Mouse (Mus musculus): ENCODE measurements around the gene Tmem253. TPM values are rescaled to one million over a fixed set of nuclear protein-coding genes. Genes with fewer than 3 reads are reported as not detected.
"Not testable (repeated sequence)": the region's sequence is repeated elsewhere in the genome, so short reads cannot be mapped to it uniquely, and the experiment has no call there.

The Tmem253 gene
- total RNA-seq, 2 experiments from 2014 or later, result 1.3 to 1.5 TPM

GRCm38 (mm10) chr14:52020486-52021137 is 5.2 kb downstream of the Tmem253 start, which contains the start of gene Zfp219:
TSS of gene Zfp219 (minus strand) at chr14:52020733.
- peak; percentile 51 to 66 for DNase-seq
- intact Hi-C loops (cut with DNase I), result no loop called here

- intact Hi-C loops (cut with DNase I), result no loop called here
- no peak for DNase-seq
Measured at GRCm38 (mm10) chr14:52021138-52021529, 5.7 kb downstream of the Tmem253 start.

- intact Hi-C loops (cut with DNase I), result no loop called here
- no peak for DNase-seq
Measured at GRCm38 (mm10) chr14:52021568-52022212, 6.2 kb downstream of the Tmem253 start.

- no peak for DNase-seq
- intact Hi-C loops (cut with DNase I), result no loop called here
Measured at GRCm38 (mm10) chr14:52022244-52022708, 6.8 kb downstream of the Tmem253 start.

GRCm38 (mm10) chr14:52022709-52023459 is 7.4 kb downstream of the Tmem253 start:
- intact Hi-C loops (cut with DNase I), result no loop called here
- DNase-seq, result peak; percentile 82 to 84

- no peak for DNase-seq
- intact Hi-C loops (cut with DNase I), result no loop called here
Measured at GRCm38 (mm10) chr14:52024133-52024532, 8.7 kb downstream of the Tmem253 start.

GRCm38 (mm10) chr14:52026342-52026741 is 10.9 kb downstream of the Tmem253 start:
- intact Hi-C loops (cut with DNase I), result no loop called here
- DNase-seq, result no peak

- intact Hi-C loops (cut with DNase I), result no loop called here
- DNase-seq, result no peak
Measured at GRCm38 (mm10) chr14:52035926-52036325, 20.5 kb downstream of the Tmem253 start.

- intact Hi-C loops (cut with DNase I), result no loop called here
- no peak for DNase-seq
Measured at GRCm38 (mm10) chr14:52039332-52039731, 23.9 kb downstream of the Tmem253 start.

- intact Hi-C loops (cut with DNase I); DNase-seq: not testable (repeated sequence)
Measured at GRCm38 (mm10) chr14:52042359-52042758, 26.9 kb downstream of the Tmem253 start, which contains the start of gene Olfr221. TSS of gene Olfr221 (minus strand) at chr14:52042459.

GRCm38 (mm10) chr14:52043446-52043845 is 28.0 kb downstream of the Tmem253 start:
- DNase-seq, result no peak
- intact Hi-C loops (cut with DNase I), result no loop called here

GRCm38 (mm10) chr14:52044901-52045678 is 29.6 kb downstream of the Tmem253 start:
- intact Hi-C loops (cut with DNase I), result no loop called here
- DNase-seq, result no peak

GRCm38 (mm10) chr14:52045966-52046565 is 30.6 kb downstream of the Tmem253 start:
- intact Hi-C loops (cut with DNase I), result no loop called here

GRCm38 (mm10) chr14:52052720-52053119 is 37.3 kb downstream of the Tmem253 start:
- intact Hi-C loops (cut with DNase I); DNase-seq: not testable (repeated sequence)

More at GRCm38 (mm10) chr14:52045966-52046565, 30.6 kb downstream of the Tmem253 start:
- no peak for DNase-seq

GRCm38 (mm10) chr14:52059982-52060381 is 44.5 kb downstream of the Tmem253 start:
- DNase-seq, result no peak
- intact Hi-C loops (cut with DNase I), result no loop called here

GRCm38 (mm10) chr14:52060800-52061199 is 45.3 kb downstream of the Tmem253 start:
- intact Hi-C loops (cut with DNase I), result no loop called here
- no peak for DNase-seq

GRCm38 (mm10) chr14:52061798-52062197 is 46.3 kb downstream of the Tmem253 start:
- intact Hi-C loops (cut with DNase I), result no loop called here
- DNase-seq, result no peak

GRCm38 (mm10) chr14:52066135-52066534 is 50.7 kb downstream of the Tmem253 start:
- intact Hi-C loops (cut with DNase I), result no loop called here
- DNase-seq, result no peak
